Mouse (Mus musculus): ENCODE data around the gene Piga. TPM values are rescaled to one million over a fixed set of nuclear protein-coding genes. Genes with fewer than 3 reads are reported as not detected.

Piga gene
- polyA plus RNA-seq, 1 experiment from 2014 or later, result 12.2 TPM

GRCm38 (mm10) chrX:164408301-164408927 lies 11.2 kb upstream of the Piga start:
- Histone ChIP-seq H3K27me3 (no peaks in the 10 kb centered on the region), H3K4me1 (replicated peaks) (no peaks in the 10 kb centered on the region), H3K4me3 (replicated peaks) (no peak overlapping the region), H3K9ac (no peak overlapping the region), H3K4me2 (no peak overlapping the region), H3K36me3 (replicated peaks) (no peaks in the 10 kb centered on the region), H3K27ac (replicated peaks) (no peak overlapping the region), H3K9me3 (replicated peaks) (no peaks in the 10 kb centered on the region)
- 42% methylated on average over 3 of the region's 3 CpGs for WGBS (ENCODE audit: insufficient replicate concordance)
- ATAC-seq (ENCODE audit: insufficient read depth), result no peak

GRCm38 (mm10) chrX:164410562-164410961 lies 9.0 kb upstream of the Piga start:
- no peak for ATAC-seq (ENCODE audit: insufficient read depth)
- no peak overlapping the region for H3K9ac ChIP-seq

DNA sequence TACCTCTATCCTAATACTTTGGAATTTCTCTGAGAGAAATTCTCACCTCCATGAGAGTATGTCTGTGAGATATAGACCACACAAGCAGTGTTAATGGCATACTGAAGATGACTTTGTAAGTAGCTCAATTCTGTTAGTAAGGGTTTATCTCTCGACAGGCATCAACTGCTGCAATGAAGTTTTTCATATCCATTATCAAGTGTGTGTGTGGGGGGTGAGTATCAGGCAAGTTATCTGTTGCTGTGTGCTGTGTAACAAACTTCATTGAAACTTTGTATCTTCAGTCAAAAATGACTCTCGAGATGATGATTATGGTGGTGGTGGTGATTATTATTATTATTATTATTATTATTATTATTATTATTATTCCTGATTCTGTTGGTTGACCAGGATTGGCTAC lies 2.8 kb upstream of the Piga start:
- Histone ChIP-seq H3K9ac (no peak overlapping the region), H3K36me3 (replicated peaks) (no peaks in the 10 kb centered on the region), H3K4me1 (replicated peaks) (peaks cover 13% of the 10 kb centered on the region), H3K27me3 (no peaks in the 10 kb centered on the region), H3K9me3 (replicated peaks) (no peaks in the 10 kb centered on the region), H3K4me3 (replicated peaks) (no peak overlapping the region), H3K4me2 (no peak overlapping the region), H3K27ac (replicated peaks) (no peak overlapping the region)
- ATAC-seq (ENCODE audit: insufficient read depth), result no peak
- WGBS (ENCODE audit: insufficient replicate concordance), result 38% methylated on average over 2 of the region's 2 CpGs

More at GRCm38 (mm10) chrX:164410562-164410961, 9.0 kb upstream of the Piga start:
- Histone ChIP-seq H3K27me3 (no peaks in the 10 kb centered on the region), H3K9me3 (replicated peaks) (no peaks in the 10 kb centered on the region), H3K4me2 (no peak overlapping the region), H3K36me3 (replicated peaks) (no peaks in the 10 kb centered on the region), H3K4me1 (replicated peaks) (no peaks in the 10 kb centered on the region), H3K4me3 (replicated peaks) (no peak overlapping the region), H3K27ac (replicated peaks) (no peak overlapping the region)
- 18% methylated on average over 1 of the region's 1 CpGs for WGBS (ENCODE audit: insufficient replicate concordance)

DNA sequence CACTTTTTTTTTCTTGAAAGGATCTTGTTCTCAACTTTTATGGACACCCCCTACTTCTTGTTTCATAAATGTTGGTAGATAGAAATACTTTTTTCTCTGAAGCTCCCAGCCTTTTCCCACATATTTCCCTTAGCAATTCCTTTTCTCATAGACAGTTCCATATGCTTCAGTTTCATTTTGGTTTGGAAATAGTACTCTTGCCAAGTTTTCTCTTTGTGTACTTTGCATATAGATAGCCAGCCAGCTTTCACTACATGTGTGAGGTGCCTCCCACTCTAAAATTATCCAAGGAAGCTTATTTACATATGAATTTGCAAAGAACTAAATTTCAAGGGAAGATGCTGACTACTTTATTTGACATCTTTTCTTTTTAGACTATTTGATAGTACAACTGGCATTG lies 1.6 kb upstream of the Piga start:
- no peaks in the 10 kb centered on the region for H3K27me3 ChIP-seq
- no peak for ATAC-seq (ENCODE audit: insufficient read depth)
- H3K4me1 ChIP-seq (replicated peaks), result peaks cover 14% of the 10 kb centered on the region
- no peak overlapping the region for H3K9ac ChIP-seq
- H3K9me3 ChIP-seq (replicated peaks), result no peaks in the 10 kb centered on the region
- H3K4me3 ChIP-seq (replicated peaks), result no peak overlapping the region
- H3K4me2 ChIP-seq, result no peak overlapping the region
- peaks cover 6% of the 10 kb centered on the region for H3K36me3 ChIP-seq (replicated peaks)
- no peak overlapping the region for H3K27ac ChIP-seq (replicated peaks)

GRCm38 (mm10) chrX:164419955-164420354 lies 368 bp downstream of the Piga start:
- Histone ChIP-seq H3K9me3 (replicated peaks) (no peaks in the 10 kb centered on the region), H3K9ac (peak overlapping the region; percentile 75), H3K27ac (replicated peaks) (peak overlapping the region; percentile 83), H3K4me1 (replicated peaks) (peaks cover 20% of the 10 kb centered on the region), H3K27me3 (no peaks in the 10 kb centered on the region), H3K4me2 (peak overlapping the region; percentile 67), H3K36me3 (replicated peaks) (peaks cover 18% of the 10 kb centered on the region), H3K4me3 (replicated peaks) (peak overlapping the region; percentile 71)
- WGBS (ENCODE audit: insufficient replicate concordance), result 23% methylated on average over 13 of the region's 13 CpGs
- ATAC-seq (ENCODE audit: insufficient read depth), result peak; percentile 22

DNA sequence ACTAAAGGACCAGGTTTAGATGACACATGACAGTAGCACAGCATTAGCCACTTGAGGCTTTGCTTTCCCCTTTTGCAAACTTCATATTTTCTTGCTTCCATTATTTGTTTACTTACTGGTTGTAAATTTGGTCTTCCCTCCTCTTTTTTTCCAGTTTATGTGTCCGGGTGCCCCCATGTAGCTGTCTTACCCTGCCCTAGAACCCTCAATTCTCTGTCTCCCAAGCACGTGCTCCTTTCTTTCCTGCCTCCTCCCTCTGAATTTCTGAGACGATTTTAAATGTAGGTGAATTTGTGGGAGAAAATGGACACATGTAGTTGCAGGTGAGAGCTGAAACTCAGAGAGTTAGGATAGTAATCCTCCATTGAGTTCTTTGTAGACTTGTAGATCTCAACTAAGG lies 931 bp downstream of the Piga start:
- no peak overlapping the region for H3K27ac ChIP-seq (replicated peaks)
- ATAC-seq (ENCODE audit: insufficient read depth), result no peak
- 19% methylated on average over 3 of the region's 3 CpGs for WGBS (ENCODE audit: insufficient replicate concordance)
- H3K4me2 ChIP-seq, result peak overlapping the region; percentile 67
- no peaks in the 10 kb centered on the region for H3K9me3 ChIP-seq (replicated peaks)
- no peaks in the 10 kb centered on the region for H3K27me3 ChIP-seq
- H3K4me1 ChIP-seq (replicated peaks), result peaks cover 25% of the 10 kb centered on the region
- H3K9ac ChIP-seq, result peak overlapping the region; percentile 75
- H3K36me3 ChIP-seq (replicated peaks), result peaks cover 20% of the 10 kb centered on the region
- peak overlapping the region; percentile 71 for H3K4me3 ChIP-seq (replicated peaks)

- H3K4me1 ChIP-seq (replicated peaks), result peaks cover 27% of the 10 kb centered on the region
- no peak overlapping the region for H3K9ac ChIP-seq
- ATAC-seq (ENCODE audit: insufficient read depth), result peak; percentile 81
- H3K27me3 ChIP-seq, result no peaks in the 10 kb centered on the region
- H3K36me3 ChIP-seq (replicated peaks), result peaks cover 44% of the 10 kb centered on the region
- peak overlapping the region; percentile 42 for H3K4me2 ChIP-seq
- WGBS (ENCODE audit: insufficient replicate concordance), result 40% methylated on average over 1 of the region's 1 CpGs
- peak overlapping the region; percentile 76 for H3K27ac ChIP-seq (replicated peaks)
- H3K9me3 ChIP-seq (replicated peaks), result no peaks in the 10 kb centered on the region
- H3K4me3 ChIP-seq (replicated peaks), result peak overlapping the region; percentile 7; the same call in 1 of the 2 replicates
Observed at GRCm38 (mm10) chrX:164424821-164425220, 5.2 kb downstream of the Piga start.

DNA sequence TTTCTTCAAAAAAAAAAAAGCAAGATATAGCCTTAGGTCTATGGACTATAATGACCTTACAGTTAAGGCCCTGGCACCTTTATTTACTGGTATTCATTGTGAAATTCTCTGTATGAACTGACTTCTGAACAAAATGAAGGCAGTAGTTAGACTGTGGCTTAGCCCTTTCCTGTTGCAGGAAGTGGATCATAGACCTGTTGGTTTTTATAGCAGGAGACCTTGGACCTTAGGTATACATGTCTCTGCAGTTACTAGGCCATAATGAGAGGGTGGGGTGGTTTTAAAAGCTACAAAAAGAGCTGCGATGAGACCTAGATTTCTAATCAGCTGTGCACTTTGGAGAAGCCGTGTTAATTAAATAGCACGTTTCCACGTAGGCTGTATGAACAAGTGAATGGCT lies 7.7 kb downstream of the Piga start:
- peaks cover 22% of the 10 kb centered on the region for H3K4me1 ChIP-seq (replicated peaks)
- no peak overlapping the region for H3K4me3 ChIP-seq (replicated peaks)
- H3K4me2 ChIP-seq, result no peak overlapping the region
- no peak for ATAC-seq (ENCODE audit: insufficient read depth)
- no peak overlapping the region for H3K27ac ChIP-seq (replicated peaks)
- H3K9me3 ChIP-seq (replicated peaks), result no peaks in the 10 kb centered on the region
- 54% methylated on average over 4 of the region's 4 CpGs for WGBS (ENCODE audit: insufficient replicate concordance)
- H3K9ac ChIP-seq, result no peak overlapping the region
- H3K36me3 ChIP-seq (replicated peaks), result peaks cover 61% of the 10 kb centered on the region
- no peaks in the 10 kb centered on the region for H3K27me3 ChIP-seq

GRCm38 (mm10) chrX:164428224-164428623 lies 8.6 kb downstream of the Piga start:
- H3K4me1 ChIP-seq (replicated peaks), result peaks cover 22% of the 10 kb centered on the region
- H3K4me3 ChIP-seq (replicated peaks), result no peak overlapping the region
- peaks cover 60% of the 10 kb centered on the region for H3K36me3 ChIP-seq (replicated peaks)
- 54% methylated on average over 2 of the region's 2 CpGs for WGBS (ENCODE audit: insufficient replicate concordance)
- H3K9me3 ChIP-seq (replicated peaks), result no peaks in the 10 kb centered on the region
- no peaks in the 10 kb centered on the region for H3K27me3 ChIP-seq
- no peak overlapping the region for H3K27ac ChIP-seq (replicated peaks)
- H3K9ac ChIP-seq, result no peak overlapping the region
- H3K4me2 ChIP-seq, result no peak overlapping the region
- no peak for ATAC-seq (ENCODE audit: insufficient read depth)

DNA sequence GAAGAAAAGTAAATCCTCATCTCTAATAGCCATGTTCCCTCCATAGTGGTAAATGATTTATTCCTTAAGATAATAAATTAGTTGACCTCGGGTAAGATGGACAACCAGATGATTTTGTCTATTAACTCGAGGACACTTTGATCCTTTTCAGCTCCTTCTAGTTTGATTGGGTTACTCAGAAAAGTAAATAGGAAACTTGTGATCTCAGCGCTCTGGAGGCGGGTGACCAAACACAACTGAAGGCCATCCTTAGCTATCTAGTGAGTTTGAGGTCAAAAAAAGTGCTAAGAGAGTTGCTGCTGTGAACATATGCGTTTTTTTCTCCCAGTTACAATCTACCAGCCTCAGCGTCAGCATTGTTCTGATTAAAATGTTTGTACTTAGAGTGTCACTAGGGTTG lies 11.0 kb downstream of the Piga start:
- peaks cover 58% of the 10 kb centered on the region for H3K36me3 ChIP-seq (replicated peaks)
- 57% methylated on average over 6 of the region's 6 CpGs for WGBS (ENCODE audit: insufficient replicate concordance)
- no peak overlapping the region for H3K27ac ChIP-seq (replicated peaks)

DNA sequence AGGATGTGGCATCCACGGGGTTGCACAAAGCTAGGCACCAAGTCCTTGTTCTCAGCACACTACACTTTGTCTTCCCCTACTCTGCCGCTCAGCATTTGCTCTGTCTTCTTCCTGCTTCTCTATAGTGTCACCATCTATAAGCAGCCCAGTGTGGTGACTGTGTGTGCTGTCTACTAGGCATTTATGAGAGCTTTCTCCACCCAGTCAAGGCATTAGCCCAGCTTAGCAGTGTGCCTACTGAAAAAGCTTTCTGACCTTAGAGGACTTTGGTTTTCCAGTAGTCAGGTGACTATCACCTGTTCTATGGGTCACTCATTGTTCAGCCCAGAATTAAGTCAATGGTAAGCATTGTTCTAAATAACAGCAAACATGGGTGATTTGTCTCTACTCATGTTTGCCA lies 11.5 kb downstream of the Piga start:
- ATAC-seq (ENCODE audit: insufficient read depth), result no peak
- WGBS (ENCODE audit: insufficient replicate concordance), result 74% methylated on average over 2 of the region's 2 CpGs
- Histone ChIP-seq H3K27ac (replicated peaks) (no peak overlapping the region), H3K4me2 (no peak overlapping the region), H3K27me3 (no peaks in the 10 kb centered on the region), H3K4me3 (replicated peaks) (no peak overlapping the region), H3K9ac (no peak overlapping the region), H3K9me3 (replicated peaks) (no peaks in the 10 kb centered on the region), H3K4me1 (replicated peaks) (peaks cover 7% of the 10 kb centered on the region), H3K36me3 (replicated peaks) (peaks cover 56% of the 10 kb centered on the region)

More for the DNA sequence above, 11.0 kb downstream of the Piga start:
- no peak overlapping the region for H3K4me2 ChIP-seq
- H3K9ac ChIP-seq, result no peak overlapping the region
- no peaks in the 10 kb centered on the region for H3K9me3 ChIP-seq (replicated peaks)
- H3K27me3 ChIP-seq, result no peaks in the 10 kb centered on the region
- H3K4me1 ChIP-seq (replicated peaks), result peaks cover 9% of the 10 kb centered on the region
- ATAC-seq (ENCODE audit: insufficient read depth), result no peak
- H3K4me3 ChIP-seq (replicated peaks), result no peak overlapping the region

DNA sequence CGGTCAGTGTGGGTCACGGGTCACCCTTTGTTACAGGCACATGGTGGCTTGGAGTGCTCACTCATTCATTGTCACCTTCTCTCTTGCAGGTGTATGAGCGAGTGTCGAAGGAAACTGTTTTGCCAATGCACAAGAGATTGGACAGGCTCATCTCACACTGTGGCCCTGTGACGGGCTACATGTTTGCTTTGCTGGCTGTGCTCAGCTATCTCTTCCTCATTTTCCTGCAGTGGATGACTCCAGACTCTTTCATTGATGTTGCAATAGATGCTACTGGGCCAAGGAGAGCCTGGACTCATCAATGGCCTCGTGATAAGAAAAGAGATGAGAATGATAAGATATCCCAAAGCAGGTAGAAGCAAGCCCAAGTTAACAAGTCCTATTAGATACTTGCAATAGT lies 12.0 kb downstream of the Piga start:
- H3K4me1 ChIP-seq (replicated peaks), result peaks cover 7% of the 10 kb centered on the region
- 65% methylated on average over 6 of the region's 6 CpGs for WGBS (ENCODE audit: insufficient replicate concordance)
- H3K4me2 ChIP-seq, result no peak overlapping the region
- H3K36me3 ChIP-seq (replicated peaks), result peaks cover 56% of the 10 kb centered on the region
- H3K9ac ChIP-seq, result no peak overlapping the region
- ATAC-seq (ENCODE audit: insufficient read depth), result no peak
- H3K27ac ChIP-seq (replicated peaks), result no peak overlapping the region
- H3K27me3 ChIP-seq, result no peaks in the 10 kb centered on the region
- no peak overlapping the region for H3K4me3 ChIP-seq (replicated peaks)
- H3K9me3 ChIP-seq (replicated peaks), result no peaks in the 10 kb centered on the region
